Mouse (Mus musculus) retina, postnatal 7 days (tissue): ENCODE data around the gene Gm49342.

Experiments used
- DNase-seq: peaks from one replicate; pipeline ENCODE4 v3.0.0-alpha.2; 2012; ENCODE audit warnings: low read depth, low spot score

Gene Gm49342

DNA sequence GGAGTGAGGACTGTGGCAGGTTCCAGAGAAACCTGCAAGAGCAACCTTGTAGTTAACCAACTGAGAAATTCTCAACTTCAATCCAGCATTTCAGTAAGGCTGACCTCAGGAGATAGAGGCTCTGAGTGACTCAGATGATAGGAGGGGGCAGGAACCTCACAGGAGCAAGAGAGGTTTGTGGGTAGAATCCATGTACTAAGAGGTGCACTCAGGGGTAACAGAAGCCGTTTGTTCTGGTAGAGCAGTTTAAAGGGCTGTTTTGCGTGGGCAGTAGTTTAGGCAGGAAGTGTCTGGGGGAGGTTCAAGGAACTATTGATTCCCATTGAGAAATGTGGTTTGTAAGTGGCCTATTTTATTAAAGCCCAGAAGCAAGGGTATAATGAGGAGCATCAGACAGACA lies 36.9 kb downstream of the Gm49342 start:
- no peak for DNase-seq

- no peak for DNase-seq
These were observed 37.5 kb downstream of the Gm49342 start for GRCm38 (mm10) chr14:50981837-50982236.

GRCm38 (mm10) chr14:50987668-50988067 lies 43.4 kb downstream of the Gm49342 start:
- DNase-seq: no peak

- no peak for DNase-seq
These were observed 46.7 kb downstream of the Gm49342 start for GRCm38 (mm10) chr14:50991037-50991436.

GRCm38 (mm10) chr14:50997088-50997487 lies 52.8 kb downstream of the Gm49342 start:
- no peak for DNase-seq

DNA sequence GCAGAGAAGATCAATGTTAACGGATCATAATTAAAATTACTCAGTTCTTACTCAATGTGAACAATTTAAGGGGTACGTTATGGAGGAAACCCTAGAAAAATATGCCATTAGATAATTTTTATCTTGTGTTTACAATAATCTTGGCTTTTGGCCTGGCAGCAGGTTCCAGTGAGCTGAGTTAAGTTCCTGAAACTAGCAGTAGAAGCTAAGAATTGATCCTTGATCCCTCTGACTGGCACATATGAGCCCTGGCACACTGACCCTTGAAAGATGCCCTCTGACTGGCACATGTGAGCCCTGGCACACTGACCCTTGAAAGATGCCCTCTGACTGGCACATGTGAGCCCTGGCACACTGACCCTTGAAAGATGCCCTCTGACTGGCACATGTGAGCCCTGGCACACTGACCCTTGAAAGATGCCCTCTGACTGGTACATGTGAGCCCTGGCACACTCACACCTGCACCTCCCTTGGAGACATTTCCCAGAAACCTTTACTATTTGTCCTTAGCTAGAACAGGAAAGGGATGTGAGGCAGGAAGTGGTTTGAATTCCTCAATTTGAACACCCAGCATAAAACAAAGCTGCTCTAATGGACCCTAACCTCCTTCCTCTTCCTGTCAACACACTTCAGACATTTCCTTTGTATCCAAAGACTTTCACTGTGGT lies 53.8 kb downstream of the Gm49342 start:
- DNase-seq: no peak

GRCm38 (mm10) chr14:51007152-51007801 lies 63.0 kb downstream of the Gm49342 start, which contains the start of gene Rnase10:
TSS of gene Rnase10 (plus strand) at chr14:51007751.
- no peak for DNase-seq

GRCm38 (mm10) chr14:51007914-51008713 lies 63.8 kb downstream of the Gm49342 start:
- no peak for DNase-seq

GRCm38 (mm10) chr14:51008781-51009180 lies 64.5 kb downstream of the Gm49342 start:
- DNase-seq: no peak

GRCm38 (mm10) chr14:51009572-51009971 lies 65.3 kb downstream of the Gm49342 start:
- DNase-seq: no peak
